Mouse (Mus musculus) ES-E14 (cell line): ENCODE results near the gene Pml.

ENCODE experiments used
- HCFC1 ChIP-seq: IDR thresholded peaks from 2 replicates; pipeline ENCODE4 v1.6.1; 2012; ENCODE audit warnings: low read length, inconsistent platforms, borderline replicate concordance; ENCODE audit not compliant: insufficient read depth
- MAFK ChIP-seq: IDR thresholded peaks from 2 replicates; pipeline ENCODE4 v1.6.1; 2014; ENCODE audit warnings: mild to moderate bottlenecking, low read depth, low read length, inconsistent platforms; ENCODE audit not compliant: insufficient read depth
- ZC3H11A ChIP-seq: IDR thresholded peaks from 2 replicates; pipeline ENCODE4 v1.6.1; 2012; ENCODE audit warnings: low read depth, mild to moderate bottlenecking, inconsistent platforms, low read length, borderline replicate concordance

DNA sequence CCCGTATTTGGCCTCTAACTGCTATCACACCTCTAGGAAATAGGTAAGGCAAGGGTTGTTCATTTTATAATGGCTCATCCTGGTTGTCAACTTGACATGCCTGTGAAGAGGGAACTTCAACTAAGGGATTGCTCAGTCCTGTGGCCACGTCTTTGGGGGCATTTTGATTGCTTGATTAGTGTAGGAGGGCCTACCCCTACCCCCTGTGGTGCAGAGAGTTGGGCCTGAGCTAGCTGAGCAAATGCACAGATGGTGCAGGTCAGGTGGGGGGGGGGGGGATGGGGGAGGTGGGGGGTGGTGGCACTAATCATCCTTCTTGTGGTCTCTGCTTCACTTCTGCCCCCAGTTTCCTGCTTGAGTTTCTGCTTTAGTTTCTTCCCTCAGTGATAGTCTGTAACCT is 5.5 kb upstream of the Pml start:
- TF ChIP-seq HCFC1, result no peak
- TF ChIP-seq MAFK, result no peak
- TF ChIP-seq ZC3H11A, result no peak
